Mouse (Mus musculus): Measurements from ENCODE around the gene Fgd2.
"Not testable (repeated sequence)": the region's sequence is repeated elsewhere in the genome, so short reads cannot be mapped to it uniquely, and the experiment has no call there.

The Fgd2 gene

DNA sequence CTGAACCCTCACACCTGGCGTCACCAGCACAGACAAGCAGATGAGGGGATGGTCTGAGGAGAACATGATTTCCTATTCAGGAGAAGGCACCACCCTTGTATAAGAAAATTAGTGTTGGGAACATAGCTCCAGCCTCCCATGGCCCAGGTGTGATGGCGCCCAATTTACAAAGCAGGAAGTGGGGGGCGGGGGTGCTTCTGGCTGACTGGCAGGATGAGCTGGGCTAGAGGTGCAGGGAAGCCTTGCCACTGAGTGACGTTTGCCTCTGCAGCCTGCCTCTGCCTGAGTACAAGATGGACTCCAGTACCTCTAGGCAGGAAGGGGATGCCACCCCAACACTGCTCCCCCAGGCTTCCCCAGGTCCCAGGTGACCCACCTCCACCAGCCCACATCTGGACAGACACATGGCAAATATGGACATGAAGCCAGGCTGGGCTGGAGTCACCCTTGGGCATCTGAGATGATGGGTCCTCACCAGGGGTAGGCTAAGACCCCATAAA is 28.5 kb upstream of the Fgd2 start:
- in situ Hi-C loops (cut with MboI, MseI): no loop called here

DNA sequence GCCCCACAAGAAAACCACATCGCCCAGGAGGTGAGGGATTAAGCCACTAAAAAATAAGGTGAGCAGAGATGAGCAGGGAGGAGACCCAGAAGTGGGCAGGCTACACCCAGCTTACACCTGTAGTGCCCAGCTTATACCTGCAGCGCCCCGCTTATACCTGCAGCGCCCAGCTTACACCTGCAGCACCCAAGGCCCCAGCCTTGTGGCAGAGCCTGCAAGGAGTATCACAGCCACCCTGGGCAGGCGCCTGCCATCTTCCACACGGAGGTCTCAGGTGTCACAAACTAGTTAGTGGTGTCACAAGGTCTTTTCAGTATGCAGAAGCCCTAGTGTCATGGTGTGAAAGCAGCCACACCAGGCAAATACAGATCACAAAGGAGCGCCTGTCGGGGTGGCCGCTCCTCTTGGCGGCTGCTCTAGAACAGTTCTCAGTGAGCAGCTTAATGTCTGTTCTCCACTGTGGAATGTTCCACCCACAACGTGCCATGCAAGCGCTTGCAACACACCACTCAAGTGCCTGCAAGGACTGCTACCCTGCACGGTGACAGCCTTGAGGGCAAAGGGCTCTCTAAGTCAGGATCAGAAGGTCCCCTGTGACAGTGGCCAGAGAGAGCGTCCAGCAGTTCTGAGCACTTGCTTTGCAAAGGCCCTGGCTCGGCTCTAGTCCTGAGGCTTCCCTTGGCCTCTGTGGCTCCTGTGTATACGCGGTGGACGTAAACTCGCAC is 24.3 kb upstream of the Fgd2 start:
- in situ Hi-C loops (cut with MboI, MseI): no loop called here

DNA sequence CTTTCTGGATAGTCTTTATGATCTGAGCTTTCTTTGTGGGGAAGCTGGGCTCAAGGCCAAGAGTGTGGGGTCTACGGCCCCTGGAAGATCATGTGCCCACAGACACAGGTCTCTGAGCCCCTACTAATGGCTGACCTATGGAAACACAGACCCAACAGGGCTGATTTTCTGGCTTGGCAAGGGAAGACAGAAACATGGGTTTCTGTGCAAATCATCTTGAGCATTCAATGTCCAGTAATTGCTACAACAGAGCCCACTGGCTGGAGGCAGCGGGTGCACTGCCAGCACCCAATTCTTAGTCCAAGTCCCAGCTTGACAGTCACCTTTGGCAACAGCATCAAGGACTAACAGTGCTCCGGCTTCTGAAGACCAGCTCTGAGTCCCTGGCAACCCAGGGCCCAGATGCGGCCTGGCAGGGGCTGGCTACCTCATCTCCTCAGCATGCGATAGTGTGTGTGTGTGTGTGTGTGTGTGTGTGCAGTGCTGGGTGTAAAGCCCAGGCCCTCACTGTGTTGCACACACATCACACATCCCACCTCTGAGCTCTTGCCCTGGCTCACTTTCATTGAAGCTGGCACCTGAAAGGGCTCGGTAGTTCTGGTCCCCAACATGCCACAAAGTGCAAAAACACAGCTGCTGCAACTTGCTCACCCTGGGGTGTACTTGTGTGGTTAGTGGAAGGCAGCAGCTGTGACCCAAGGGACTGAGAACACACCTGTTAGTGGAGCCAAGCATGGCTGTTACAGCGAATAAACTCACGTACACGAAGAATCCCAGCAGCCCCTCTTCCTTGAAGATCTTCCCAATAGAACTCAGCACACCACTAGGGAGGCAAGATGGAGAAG is 22.5 kb upstream of the Fgd2 start:
- in situ Hi-C loops (cut with MboI, MseI): no loop called here

DNA sequence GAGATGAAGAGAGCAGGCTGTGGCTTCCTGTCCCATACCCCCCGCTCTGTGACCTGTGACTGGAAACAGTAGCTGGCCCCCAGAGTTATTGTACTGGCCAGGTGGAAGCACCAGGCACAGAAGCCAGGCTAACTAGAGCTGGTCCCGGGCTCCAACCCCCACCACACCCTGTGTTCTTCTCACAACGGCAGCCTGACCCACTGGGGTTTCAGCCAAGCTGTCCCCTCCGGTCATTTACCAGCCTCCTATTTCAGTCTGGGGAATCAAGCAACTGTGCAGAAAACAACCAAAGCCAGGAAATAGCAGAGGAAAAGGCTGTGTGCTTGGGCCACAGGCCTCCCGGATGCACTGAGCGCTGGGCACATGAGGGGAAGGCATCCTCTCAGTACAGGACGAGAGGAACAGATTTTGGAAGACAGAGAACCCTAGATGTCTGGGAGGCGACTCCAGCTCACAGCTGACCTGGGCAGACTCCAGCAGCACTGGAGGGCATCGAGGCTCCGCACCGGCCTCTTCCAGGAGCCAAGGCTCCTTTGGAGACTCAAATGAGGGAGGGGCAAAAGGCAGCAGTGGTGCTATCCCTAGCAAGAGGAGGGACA is 21.4 kb upstream of the Fgd2 start:
- in situ Hi-C loops (cut with MboI, MseI): no loop called here

DNA sequence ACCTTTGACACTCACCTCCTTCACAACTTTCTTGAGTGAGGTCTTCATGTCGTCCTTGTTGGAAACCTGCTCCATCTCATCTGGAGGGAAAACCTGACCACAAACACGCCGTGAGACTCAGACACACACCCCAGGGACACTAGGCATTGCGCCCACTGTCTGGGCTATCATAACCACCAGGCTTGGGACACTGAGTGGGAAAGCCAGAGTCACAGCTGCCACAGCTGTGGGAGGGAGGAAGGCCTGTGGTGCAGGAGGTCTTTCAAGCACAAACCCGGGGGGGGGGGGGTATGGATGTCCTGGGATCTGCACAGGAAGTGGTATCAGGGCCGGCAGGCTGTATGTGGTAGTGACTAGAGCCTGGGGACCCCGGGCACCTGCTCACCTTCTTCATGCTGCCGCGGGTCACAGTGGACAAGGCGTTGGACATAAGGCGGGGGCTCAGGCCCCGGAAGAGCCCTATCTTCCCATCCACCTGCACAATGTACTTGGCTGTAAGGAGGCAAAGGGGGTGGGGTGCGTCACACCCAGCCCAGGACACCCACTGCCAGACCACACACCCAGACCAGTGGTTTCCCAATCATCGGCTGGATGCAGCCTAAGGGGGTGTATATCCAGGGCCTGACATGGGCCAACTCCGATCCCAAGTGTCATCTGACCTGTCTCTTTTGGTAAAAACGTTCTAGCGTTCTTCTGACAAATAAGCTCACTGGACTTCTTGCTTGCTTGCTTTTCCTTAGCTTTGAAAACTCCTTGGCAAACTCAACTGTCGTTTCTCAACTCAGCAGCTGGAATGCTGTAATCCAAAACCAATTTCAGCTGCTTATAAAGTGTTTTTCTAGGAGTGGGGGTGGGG is 20.1 kb upstream of the Fgd2 start:
- in situ Hi-C loops (cut with MboI, MseI): no loop called here

DNA sequence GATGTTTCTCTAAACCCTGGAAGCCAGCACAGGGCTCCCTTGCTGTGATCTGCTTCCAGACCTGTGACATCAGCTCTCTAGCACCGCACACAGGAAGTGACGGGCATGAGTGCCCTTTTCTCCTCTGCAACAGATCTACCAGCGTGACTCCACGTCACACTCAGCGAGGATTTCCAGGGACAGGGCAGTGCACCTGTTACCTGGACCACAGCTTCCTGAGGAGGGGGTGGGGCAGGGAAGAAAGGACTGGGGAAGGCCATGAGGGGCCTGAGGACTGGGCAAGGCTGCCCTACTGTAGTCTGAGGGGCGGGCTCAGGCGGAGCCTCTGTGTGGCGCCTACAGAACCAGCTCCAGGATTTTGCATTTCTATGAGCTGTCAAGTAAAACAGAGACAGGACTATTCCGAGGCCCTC is 19.1 kb upstream of the Fgd2 start:
- in situ Hi-C loops (cut with MboI, MseI): no loop called here

DNA sequence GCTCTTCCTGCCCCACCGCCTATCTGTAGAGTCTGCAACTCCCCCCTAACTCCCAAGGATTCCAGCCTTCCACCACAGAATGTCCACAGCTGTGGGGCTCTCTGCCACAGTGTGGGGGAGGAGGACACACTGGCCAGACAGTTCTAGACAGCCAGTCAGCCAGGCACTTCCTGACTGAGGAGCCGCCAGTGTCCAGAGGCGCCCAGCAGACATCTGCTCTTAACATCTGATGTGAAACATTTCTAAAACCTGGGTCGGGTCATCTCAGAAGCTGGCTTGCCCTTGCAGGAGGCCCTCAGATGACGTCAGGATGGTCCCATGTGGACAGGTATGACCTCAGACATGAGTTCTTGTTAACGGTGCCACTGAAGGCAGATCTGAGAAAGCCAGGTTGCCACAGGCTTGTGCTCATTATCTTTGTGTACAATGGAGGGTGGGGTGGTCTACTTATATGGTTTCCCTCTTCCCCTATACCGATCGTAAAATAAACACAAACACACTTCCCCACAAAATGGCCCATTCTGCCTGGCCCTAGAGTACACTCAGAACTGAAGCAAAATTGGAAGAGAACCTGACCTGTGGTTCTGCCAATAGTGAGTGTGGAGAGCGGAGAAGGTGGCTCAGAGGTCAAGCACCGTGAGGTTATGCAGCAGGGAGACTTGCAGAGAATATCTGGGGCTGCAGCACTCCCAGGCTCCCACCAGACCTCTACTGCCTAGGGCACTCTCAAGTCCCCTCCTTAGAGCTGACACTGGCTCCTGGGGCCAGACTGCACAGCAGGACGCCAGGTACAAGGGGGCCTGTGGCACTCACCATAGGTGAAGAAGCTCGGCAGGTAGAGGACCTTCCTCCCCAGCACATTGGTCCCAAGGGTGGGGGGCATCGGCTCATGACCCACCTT is 18.5 kb upstream of the Fgd2 start:
- in situ Hi-C loops (cut with MboI, MseI): no loop called here

DNA sequence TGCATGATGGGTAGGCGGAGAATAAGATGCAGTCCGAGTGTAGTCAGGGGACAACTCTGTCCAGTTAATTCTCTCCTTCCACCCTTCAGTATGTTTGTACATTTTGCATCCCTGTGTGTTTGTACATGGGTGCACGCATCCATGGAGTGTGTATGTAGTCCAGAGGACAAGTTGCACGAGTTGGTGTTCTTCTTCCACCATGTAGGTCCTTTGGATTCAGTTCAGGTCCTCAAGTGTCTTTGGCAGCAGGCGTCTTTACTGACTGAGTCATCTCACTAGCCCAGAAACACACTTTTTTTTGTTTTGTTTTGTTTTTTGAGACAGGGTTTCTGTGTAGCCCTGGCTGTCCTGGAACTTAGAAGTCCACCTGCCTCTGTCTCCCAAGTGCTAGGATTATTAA is 17.5 kb upstream of the Fgd2 start:
- in situ Hi-C loops (cut with MboI, MseI): no loop called here

DNA sequence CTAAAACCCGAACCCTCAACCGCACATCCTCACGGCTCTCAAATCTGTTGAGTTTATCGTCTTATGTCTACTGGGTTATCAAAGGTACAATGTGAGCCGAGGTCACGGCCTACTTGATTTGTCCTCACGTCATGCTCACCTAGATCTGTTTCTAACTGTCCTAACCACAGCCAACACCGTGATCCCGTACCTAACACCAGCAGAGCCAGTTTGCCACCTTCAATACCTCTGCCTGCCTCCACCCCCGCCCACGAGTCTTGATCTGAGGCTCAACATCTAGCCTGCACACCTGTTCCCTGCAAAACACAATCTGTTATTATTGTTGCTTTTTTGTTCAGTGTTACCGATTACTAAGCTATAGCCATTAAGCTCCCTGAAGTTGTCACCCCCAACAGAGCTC is 15.4 kb upstream of the Fgd2 start:
- in situ Hi-C loops (cut with MboI, MseI): no loop called here

DNA sequence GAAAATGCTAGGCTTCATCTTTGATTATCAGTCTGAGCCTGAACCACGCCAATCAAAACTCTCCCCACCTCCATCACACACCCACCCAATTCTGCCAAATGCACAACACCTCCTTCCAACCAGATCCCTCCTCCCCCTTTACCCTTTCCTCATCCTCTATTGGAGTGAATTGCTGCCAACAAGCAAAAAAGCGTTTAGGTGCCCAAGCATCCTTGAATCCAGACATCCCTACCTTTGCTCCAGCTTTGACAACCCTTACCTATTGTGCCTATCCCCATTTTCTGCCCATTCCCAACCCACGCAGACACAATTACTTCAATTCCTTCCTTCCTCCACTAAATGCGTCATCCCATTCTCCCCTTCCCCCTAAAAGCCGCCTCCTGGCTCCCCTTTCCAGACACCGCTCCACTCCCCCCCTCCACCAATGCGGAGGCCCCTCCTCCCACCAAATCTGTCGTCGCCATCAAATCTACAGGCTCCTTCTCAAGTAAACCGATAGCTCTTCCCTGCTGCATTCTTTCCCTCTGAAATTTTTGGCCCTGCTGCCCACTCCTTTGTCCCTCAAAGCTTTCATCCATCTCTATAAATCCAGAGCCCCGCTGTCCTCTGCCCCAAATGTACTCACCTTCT is 14.1 kb upstream of the Fgd2 start:
- in situ Hi-C loops (cut with MboI, MseI): no loop called here

DNA sequence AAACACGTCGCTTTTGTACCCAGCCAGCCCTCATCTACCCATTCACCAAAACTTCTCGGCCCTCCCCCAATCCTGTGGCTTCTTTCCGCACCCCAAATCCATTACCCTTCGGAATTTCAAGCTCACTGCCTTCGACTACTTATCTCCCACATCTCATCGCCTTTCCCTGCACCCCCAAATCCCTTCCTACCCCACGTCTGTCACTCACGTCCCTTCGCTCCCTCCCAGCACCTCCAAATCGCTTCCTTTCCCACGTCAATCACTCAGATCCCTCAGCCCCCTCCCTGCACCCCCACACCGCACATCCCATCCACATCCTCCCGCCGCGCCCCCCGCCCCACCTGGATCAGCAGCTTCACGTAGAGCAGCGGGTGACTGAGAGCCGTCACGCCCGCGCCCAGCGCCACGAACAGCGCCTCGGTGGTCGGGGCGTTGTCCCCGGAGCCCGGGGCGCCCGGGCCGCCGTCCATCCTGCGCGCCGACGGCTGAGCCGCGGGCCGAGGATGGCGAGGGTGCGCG is 13.5 kb upstream of the Fgd2 start:
- in situ Hi-C loops (cut with MboI, MseI): no loop called here

DNA sequence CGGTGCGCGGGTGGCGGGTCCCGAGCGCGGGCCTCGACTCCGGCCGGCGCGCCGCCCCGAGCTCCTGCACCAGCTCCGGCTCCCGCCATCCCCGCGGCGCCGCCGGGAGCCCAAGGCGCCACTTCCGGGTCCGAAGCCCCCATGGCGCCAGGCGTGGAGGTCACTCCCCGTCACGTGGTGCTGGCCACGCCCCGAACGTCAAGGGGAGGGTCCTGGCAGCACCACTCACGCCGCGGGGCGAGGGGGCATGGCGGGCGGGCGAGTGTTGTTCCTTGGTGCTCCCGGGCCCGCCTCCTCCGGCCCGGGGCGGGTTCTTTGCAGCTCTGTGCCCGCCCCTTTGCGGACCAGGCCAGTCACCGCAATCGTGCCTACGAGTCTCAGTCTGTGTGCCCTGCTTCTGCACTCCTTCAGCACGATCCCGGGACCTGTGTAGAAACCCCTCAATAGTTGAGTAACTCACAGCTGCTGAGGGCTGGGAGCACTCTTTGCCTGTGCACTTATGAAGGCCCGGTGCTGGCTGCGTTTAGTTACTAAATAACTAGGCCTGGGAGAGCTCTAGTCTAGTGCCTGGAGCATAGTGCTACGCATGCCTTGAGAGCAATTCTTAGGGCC is 13.0 kb upstream of the Fgd2 start, which contains the start of gene Mtch1:
Gene Mtch1, minus strand, starts transcription at position 290 of the 612 bp plus-strand sequence.
- in situ Hi-C loops (cut with MboI, MseI): no loop called here

DNA sequence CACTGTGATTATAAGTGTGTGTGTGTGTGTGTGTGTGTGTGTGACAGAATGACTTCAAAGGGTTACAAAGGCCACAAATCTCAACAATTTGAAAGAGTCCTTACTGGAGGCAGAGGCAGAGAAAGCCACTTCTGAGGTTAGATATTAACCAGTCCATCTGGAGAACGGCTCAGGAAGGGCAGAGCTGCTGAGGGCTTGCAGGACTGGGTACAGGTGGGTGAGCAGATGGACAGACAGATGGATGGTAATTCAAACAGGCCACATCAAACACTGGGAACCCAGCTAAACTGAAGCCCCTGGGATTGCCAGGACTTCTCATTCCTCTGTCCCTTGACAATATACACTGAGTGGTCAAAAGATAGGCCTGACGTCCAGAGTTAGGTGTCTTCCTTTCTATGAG is 11.7 kb upstream of the Fgd2 start:
- in situ Hi-C loops (cut with MboI, MseI): no loop called here

DNA sequence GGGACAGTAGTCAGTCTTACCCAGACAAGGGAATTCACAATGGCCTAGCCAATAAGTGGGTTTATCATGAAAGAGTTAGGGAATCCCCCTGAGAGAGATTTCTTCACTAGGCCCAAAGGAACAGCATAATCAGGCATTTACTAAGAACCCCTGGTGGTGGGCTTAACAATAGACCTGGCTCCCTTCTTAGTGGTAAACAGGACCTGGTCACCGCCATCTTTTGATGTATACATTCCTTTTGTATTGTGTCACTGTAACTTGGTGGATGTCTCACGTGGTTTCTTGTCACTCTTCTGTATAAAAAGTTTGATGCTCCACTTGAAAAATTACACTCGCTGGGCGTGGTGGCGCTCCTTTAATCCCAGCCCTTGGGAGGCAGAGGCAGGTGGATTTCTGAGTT is 9.7 kb upstream of the Fgd2 start:
- in situ Hi-C loops (cut with MboI, MseI): not testable (repeated sequence)

DNA sequence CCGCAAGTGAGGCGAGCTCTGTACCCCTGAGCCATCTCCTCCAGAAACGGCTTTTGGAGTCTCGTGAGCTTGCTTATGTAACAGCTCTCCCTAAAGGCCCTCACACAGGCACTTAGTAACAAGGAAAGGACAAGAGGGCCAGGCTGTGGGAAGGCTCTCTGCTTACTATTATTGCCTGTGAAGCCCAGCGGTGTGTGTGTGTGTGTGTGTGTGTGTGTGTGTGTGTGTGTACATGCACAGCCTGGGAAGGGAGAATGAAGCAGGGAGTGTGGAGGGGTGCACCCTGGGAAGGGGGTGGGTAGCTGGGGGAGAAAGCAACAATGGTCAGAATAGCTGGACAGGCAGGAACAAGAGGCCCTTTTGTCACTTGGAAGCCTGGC is 5.3 kb upstream of the Fgd2 start:
- in situ Hi-C loops (cut with MboI, MseI): no loop called here

DNA sequence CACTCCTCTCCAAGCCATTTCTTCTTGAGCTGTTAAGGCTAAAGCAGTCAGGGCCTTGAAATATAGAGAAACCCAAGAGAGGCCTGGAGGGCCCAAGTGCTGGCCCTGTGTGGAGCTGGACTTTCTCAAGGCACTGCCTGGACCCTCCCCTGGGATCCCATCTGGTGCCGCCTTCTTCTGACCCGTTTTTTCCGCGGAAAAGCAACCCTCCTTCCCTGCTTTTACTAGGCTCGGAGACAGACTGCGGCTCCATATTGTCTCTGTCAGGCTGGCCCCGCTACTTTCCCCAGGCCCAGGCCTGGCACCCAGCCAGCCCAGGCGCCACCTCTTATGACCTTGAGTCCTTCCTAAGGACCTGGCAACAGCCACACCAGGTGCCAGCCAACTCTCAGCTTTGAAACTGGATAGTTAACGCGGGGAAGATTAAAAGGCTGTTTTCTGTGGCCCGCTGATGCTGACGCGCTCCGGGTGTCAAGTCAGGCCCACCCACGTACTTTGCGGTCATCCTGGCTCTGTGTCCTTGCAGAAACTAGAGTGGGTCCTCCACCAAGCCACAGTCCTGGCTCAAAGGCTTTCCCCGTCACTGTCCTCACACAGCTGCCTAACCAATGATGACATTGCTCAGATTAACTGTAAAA is 4.8 kb upstream of the Fgd2 start:
- in situ Hi-C loops (cut with MboI, MseI): no loop called here

DNA sequence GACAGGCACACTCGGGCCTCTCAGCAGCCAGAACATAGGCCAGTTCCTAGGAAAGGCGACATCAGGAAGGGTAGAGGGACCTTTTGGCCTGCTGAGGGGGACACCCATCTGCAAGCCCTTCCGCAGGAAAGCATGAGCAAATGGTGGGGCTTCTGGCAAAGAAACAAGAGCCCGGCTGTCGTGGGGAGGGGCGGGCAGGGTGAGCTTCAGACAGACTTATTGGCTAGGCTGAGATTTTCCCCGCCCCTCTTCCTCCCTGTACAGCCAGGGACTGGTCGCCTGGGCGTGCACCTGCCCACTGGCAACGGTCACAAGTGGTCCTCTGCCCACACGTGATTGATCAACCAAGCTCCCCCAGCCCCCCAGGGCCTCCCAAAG is 4.2 kb upstream of the Fgd2 start:
- in situ Hi-C loops (cut with MboI, MseI): no loop called here

DNA sequence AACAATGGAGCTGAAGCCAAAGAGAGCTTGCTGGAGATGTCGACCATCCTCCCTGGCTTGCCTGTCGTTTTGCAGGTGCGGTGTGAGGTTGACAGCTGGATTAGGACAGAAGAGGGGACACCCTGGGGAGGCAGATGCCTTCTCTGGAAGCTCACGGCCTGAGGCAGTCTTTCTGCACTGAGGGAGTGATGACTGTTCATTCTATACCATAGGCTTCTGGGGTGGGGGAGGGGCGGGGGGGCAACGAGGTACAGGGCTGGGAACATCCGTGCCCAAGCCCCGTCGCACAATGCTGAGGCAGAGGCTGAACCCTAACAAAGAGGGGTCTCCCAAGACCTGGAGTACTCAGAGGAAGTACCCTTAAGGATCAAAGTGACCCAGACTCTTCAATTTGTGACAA is 3.8 kb upstream of the Fgd2 start:
- in situ Hi-C loops (cut with MboI, MseI): no loop called here

DNA sequence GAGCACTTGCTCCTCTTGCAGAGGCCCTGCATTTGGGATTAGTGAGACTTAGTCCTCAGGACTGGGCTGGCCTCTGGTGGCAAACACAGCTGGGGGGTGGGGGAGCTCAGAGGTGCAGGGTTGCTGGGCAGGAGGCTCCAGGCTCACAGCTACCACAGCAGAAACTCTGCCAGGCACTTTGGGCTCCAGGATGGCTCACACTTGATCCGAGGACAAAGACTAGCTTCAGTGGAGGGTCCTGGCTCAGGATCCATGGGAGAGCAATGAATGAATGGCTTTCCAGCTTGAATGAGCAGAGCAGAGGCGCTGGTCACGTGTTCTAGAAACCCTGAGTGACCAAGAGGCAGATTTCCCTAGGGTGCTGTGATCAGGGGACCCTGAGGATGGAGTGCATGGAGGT is 1.8 kb upstream of the Fgd2 start:
- in situ Hi-C loops (cut with MboI, MseI): no loop called here

Data from T-helper 1 cell (primary cell).